Mouse (Mus musculus) limb, embryonic 12.5 days (tissue): ENCODE data around the gene Itga8. TPM values are rescaled to one million over a fixed set of nuclear protein-coding genes. Genes with fewer than 3 reads are reported as not detected.

Experiments
- ATAC-seq: fragments of 200-750 bp; cut with Nextera tagmentation; 2 replicates; pipeline ENCODE4 v1.8.0; 2017; ENCODE audit warnings: low read depth, moderate TSS enrichment; ENCODE audit not compliant: insufficient number of reproducible peaks, insufficient read depth, low FRiP score, low TSS enrichment
- H3K27ac ChIP-seq: fragments of 300-500 bp; sonication (generic); 2 replicates; pipeline ENCODE4 v1.5.1; 2016; ENCODE audit warnings: mild to moderate bottlenecking, moderate library complexity
- H3K27me3 ChIP-seq: fragments of 300-500 bp; sonication (generic); 2 replicates; pipeline ENCODE4 v1.6.1; 2016; ENCODE audit warnings: mild to moderate bottlenecking, moderate library complexity
- H3K36me3 ChIP-seq: fragments of 300-500 bp; sonication (generic); 2 replicates; pipeline ENCODE4 v1.6.1; 2016; ENCODE audit warnings: mild to moderate bottlenecking, moderate library complexity
- H3K4me1 ChIP-seq: fragments of 300-500 bp; sonication (generic); replicated peaks from 2 replicates; pipeline ENCODE4 v1.6.1; 2016
- H3K4me2 ChIP-seq: fragments of 300-500 bp; sonication (generic); 2 replicates; pipeline ENCODE4 v1.6.1; 2016; ENCODE audit warnings: mild to moderate bottlenecking, moderate library complexity
- H3K4me3 ChIP-seq: fragments of 300-500 bp; sonication (generic); replicated peaks from 2 replicates; pipeline ENCODE4 v1.5.1; 2016; ENCODE audit warnings: mild to moderate bottlenecking
- H3K9ac ChIP-seq: fragments of 300-500 bp; sonication (generic); replicated peaks from 2 replicates; pipeline ENCODE4 v1.6.1; 2016; ENCODE audit warnings: mild to moderate bottlenecking, moderate library complexity
- H3K9me3 ChIP-seq: fragments of 300-500 bp; sonication (generic); 2 replicates; pipeline ENCODE4 v1.6.1; 2016; ENCODE audit warnings: mild to moderate bottlenecking, moderate library complexity
- WGBS: fragments of 180-500 bp; shearing (Covaris S2); methylation state at CpG from one replicate; pipeline ENCODE4 v1.1.7; 2016; 5-methylcytosine and 5-hydroxymethylcytosine counted together
- polyA plus RNA-seq: library from polyadenylated mRNA; unstranded; fragments of >200 nt; fragmentation: Nextera tagmentation; extraction: Ambion mirVana; gene quantifications from 2 replicates; pipeline ENCODE4 v1.2.1, GENCODE M21; 2016

Gene Itga8
- polyA plus RNA-seq, 1 experiment from 2014 or later: 17.1 TPM

DNA sequence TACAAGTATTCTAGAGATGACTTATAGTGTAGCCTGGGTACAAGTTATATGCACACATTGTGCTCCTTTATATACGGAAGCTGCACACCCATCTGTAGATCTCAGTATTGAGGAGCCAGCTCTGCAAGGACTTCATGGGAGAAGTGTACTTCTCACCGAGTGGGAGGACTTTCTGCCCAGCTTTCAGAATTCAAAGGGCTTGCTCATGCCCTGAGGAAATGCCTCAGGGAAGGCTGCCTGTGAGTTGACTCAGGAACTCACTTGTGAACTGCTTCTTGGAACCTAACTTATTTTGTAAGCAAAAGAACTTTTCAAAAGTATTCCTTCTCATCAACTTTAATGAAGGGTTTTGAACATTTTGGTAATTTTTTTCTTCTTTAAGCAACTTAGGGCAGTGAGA lies 210.7 kb downstream of the Itga8 start:
- no peak for ATAC-seq
- no peak overlapping the region for H3K4me3 ChIP-seq
- no peaks in the 10 kb centered on the region for H3K4me1 ChIP-seq
- no peaks in the 10 kb centered on the region for H3K36me3 ChIP-seq
- no peak overlapping the region for H3K4me2 ChIP-seq
- WGBS: 87% methylated on average over 2 of the region's 2 CpGs
- H3K27me3 ChIP-seq: no peaks in the 10 kb centered on the region
- H3K27ac ChIP-seq: no peak overlapping the region
- no peaks in the 10 kb centered on the region for H3K9me3 ChIP-seq
- no peak overlapping the region for H3K9ac ChIP-seq

DNA sequence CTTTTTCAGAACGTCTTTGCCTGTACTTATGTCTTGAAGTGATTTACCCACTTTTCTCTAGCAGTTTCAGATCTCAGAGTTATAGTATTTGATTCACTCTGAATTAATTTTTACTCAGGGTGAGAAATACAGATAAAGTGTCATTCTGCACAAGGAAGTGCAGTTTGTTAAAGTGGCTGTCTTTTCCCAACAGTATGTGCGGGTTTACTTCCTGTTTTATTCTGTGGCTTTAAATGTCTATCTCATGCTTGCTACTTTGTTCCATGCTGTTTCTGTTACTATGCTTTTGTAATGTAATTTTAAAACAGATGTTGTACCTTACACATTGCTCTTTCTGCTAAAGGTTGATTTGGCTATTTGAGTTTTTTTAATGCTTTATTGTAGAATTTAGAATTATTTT lies 216.2 kb downstream of the Itga8 start:
- Histone ChIP-seq H3K27me3 (no peaks in the 10 kb centered on the region), H3K9me3 (no peaks in the 10 kb centered on the region), H3K36me3 (no peaks in the 10 kb centered on the region), H3K4me2 (no peak overlapping the region), H3K4me3 (no peak overlapping the region), H3K27ac (no peak overlapping the region), H3K9ac (no peak overlapping the region), H3K4me1 (no peaks in the 10 kb centered on the region)
- 89% methylated on average over 2 of the region's 2 CpGs for WGBS
- no peak for ATAC-seq

DNA sequence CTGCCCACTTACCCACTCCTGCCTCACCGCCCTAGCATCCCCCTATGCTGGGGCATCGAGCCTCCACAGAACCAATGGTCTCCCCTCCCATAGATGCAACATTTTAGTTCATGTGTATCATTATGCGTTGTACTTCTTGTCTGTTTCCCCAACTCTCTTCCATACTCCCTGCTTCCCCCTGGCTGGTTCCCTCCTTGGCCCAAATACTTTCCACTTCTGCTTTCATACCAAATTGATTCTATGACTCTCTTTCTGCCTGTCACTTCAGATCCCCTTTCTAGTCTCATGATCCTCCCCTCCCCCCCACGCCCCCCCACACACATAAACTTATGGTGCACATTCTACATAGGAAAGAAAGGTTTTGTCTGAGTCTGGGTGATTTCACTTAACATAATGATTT lies 217.4 kb downstream of the Itga8 start:
- no peaks in the 10 kb centered on the region for H3K9me3 ChIP-seq

DNA sequence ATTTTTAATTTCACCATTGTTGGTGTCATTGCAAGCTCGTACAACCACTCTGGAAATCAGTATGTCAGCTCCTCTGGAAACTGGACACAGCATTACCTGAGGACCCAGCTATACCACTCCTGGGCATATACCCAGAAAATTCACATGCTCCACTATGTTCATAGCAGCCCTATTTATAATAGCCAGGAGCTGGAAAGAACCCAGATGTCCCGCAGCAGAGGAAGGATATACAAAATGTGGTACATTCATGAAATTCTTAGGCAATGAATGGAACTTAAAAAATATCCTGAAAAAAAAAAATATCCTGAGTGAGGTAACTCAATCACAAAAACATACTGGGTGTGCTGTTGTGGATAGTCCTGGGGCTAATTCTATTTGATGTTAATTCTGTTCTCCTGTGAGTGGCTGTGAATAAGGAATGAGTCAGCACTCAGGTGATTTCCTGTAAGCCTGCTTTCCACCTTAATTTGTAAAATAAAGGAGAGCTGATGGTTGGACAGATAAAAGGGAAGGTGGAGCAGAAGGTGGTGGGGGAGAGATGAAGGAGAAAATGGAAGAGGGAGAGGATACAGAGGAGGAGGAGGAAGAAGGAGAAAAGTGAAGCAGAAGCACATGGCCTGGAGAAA lies 224.3 kb downstream of the Itga8 start:
- no peak for ATAC-seq
- H3K36me3 ChIP-seq: no peaks in the 10 kb centered on the region
- no peaks in the 10 kb centered on the region for H3K4me1 ChIP-seq
- no peaks in the 10 kb centered on the region for H3K9me3 ChIP-seq
- H3K9ac ChIP-seq: no peak overlapping the region
- H3K4me2 ChIP-seq: no peak overlapping the region
- H3K27me3 ChIP-seq: no peaks in the 10 kb centered on the region
- no peak overlapping the region for H3K27ac ChIP-seq
- H3K4me3 ChIP-seq: no peak overlapping the region
- WGBS: 84% methylated on average over 2 of the region's 2 CpGs

More for the DNA sequence above, 217.4 kb downstream of the Itga8 start:
- no peaks in the 10 kb centered on the region for H3K27me3 ChIP-seq
- H3K4me2 ChIP-seq: no peak overlapping the region
- no peak overlapping the region for H3K9ac ChIP-seq
- H3K27ac ChIP-seq: no peak overlapping the region
- no peak for ATAC-seq
- WGBS: 78% methylated on average over 4 of the region's 4 CpGs
- H3K4me3 ChIP-seq: no peak overlapping the region
- no peaks in the 10 kb centered on the region for H3K4me1 ChIP-seq
- H3K36me3 ChIP-seq: no peaks in the 10 kb centered on the region

DNA sequence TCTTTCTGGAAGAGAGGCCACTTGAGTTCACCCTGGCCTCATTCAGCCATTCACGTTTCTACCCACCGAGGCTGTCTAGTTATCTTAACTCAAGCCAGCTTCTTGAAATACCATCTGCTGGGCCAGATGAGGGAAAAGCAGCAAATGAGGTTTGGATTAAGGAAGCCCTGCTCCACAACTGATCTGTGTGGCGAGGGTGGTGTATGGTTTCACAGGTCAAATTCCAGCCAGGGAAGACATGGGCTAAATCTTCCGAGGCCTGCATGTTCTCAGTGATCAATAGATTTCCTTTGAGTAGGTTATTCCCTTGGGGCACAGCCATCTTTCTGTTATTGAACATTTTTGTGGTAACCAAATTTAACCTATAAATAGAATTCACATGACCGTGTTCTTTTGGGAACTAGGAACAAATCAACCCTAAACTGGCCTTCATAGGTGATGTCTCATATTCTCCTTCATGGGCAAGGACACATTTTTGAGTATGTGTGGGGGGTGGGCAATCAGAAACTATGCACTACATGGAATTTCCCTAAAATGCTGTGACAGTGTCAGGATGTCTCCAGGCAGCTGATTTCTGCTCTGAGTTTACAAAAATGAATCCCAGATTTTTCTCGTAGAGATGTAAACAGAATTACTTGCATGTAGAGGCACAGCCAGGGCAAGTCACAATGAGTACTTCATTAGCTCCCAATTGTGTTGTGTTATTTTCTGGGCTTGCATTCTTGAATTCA lies 235.9 kb downstream of the Itga8 start:
- H3K9ac ChIP-seq: no peak overlapping the region
- no peak overlapping the region for H3K4me3 ChIP-seq
- 28% methylated on average over 6 of the region's 6 CpGs for WGBS
- H3K4me1 ChIP-seq: peaks cover 8% of the 10 kb centered on the region; the same call in 1 of the 2 replicates
- H3K27ac ChIP-seq: no peak overlapping the region; the same call in 1 of the 2 replicates
- no peaks in the 10 kb centered on the region for H3K36me3 ChIP-seq
- H3K9me3 ChIP-seq: no peaks in the 10 kb centered on the region
- no peak for ATAC-seq
- no peaks in the 10 kb centered on the region for H3K27me3 ChIP-seq
- no peak overlapping the region for H3K4me2 ChIP-seq

DNA sequence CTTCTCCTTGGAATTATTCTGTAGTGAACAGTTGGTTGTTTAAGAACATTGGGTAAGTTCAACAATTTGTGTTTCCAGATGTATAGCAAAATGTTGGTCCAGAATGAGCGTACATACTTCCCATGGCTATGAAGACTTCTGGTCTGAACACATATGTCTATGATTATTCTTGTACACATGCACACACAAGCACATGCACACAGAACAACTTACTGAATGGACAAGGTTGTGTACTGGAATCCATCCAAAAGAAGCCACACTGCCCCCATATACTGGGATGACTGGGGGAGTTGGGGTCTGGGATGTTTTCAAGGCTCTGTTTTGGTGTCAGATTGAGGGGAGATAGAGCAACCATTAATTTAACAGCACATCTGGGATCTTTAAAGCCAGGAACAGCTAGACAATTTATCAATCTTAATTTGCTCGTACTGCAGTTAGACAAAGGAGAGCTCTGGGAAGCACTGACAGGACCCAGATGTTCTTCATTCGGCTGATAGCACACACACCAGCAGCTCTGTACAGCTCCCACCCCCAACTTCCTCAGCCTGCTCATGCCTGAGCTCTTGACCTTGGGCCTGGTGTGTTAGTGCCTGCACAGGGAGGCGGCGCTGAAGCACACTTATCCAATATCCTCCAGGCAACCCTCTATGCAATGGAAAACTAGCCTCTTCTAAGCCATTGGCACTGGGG lies 241.5 kb downstream of the Itga8 start:
- Histone ChIP-seq H3K4me1 (peaks cover 14% of the 10 kb centered on the region), H3K4me3 (no peak overlapping the region), H3K36me3 (no peaks in the 10 kb centered on the region), H3K9ac (no peak overlapping the region), H3K4me2 (no peak overlapping the region), H3K27ac (peak overlapping the region; percentile 18; the same call in 1 of the 2 replicates), H3K9me3 (no peaks in the 10 kb centered on the region), H3K27me3 (no peaks in the 10 kb centered on the region)
- peak; percentile 71; the same call in 1 of the 2 replicates for ATAC-seq
- 25% methylated on average over 5 of the region's 5 CpGs for WGBS

Other genes with a start within 250 kb of the Itga8 start
- 24.1 and 26.2 TPM in 2 replicates for gene Mindy3, start 117.5 kb upstream of the Itga8 start, polyA plus RNA-seq